Mouse (Mus musculus) C2C12 (cell line): ENCODE data around the gene Nrros.

Experiments
- CEBPB ChIP-seq: IDR thresholded peaks from one replicate; pipeline ENCODE4 v1.6.1; 2011; ENCODE audit warnings: low read depth, mild to moderate bottlenecking, control low read depth, moderate library complexity
- CTCF ChIP-seq: IDR thresholded peaks from one replicate; pipeline ENCODE4 v1.5.1; 2011; ENCODE audit not compliant: control insufficient read depth, insufficient read depth, insufficient read length
- MYOD1 ChIP-seq: IDR thresholded peaks from one replicate; pipeline ENCODE4 v1.6.1; 2011; ENCODE audit warnings: low read depth; ENCODE audit not compliant: control insufficient read depth, insufficient read length
- USF1 ChIP-seq: IDR thresholded peaks from one replicate; pipeline ENCODE4 v1.6.1; 2011; ENCODE audit warnings: low read depth, mild to moderate bottlenecking, control low read depth, moderate library complexity

DNA sequence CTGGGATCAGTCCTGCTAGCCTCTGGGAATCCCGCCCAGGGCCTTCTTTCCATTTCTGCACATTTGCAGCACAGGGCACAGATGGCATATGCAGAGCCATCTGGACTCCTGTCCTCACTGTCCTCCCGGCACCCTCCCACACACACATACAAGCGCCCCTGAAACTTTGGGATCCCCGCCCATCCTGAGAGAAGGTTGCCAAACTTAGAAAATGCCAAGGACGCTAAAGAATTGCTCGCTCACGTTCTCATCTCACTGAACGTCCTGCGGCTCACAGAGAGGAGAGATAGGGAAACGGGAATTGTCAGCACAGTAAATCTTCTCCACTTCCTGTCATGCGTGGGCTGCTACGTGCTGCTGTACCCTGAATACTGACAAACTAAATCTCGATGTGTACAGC lies 11.0 kb downstream of the Nrros start:
- TF ChIP-seq USF1 (no peak), CTCF (no peak), CEBPB (no peak), MYOD1 (no peak)
